Mouse (Mus musculus) neural tube, embryonic 13.5 days (tissue): Measurements from ENCODE around the gene Slc46a2. TPM values are rescaled to one million over a fixed set of nuclear protein-coding genes. Genes with fewer than 3 reads are reported as not detected.

Source experiments
- ATAC-seq: fragments of 200-750 bp; cut with Nextera tagmentation; 2 replicates; pipeline ENCODE4 v1.8.0; 2017; ENCODE audit warnings: low read depth, mild to moderate bottlenecking, moderate TSS enrichment, moderate library complexity
- H3K27ac ChIP-seq: fragments of 300-500 bp; sonication (generic); replicated peaks from 2 replicates; pipeline ENCODE4 v1.5.1; 2015; ENCODE audit warnings: moderate library complexity, mild to moderate bottlenecking, inconsistent platforms
- H3K27me3 ChIP-seq: fragments of 300-500 bp; sonication (generic); 2 replicates; pipeline ENCODE4 v1.6.1; 2015; ENCODE audit warnings: mild to moderate bottlenecking, inconsistent platforms
- H3K36me3 ChIP-seq: fragments of 300-500 bp; sonication (generic); 2 replicates; pipeline ENCODE4 v1.6.1; 2015; ENCODE audit warnings: mild to moderate bottlenecking, inconsistent platforms
- H3K4me1 ChIP-seq: fragments of 300-500 bp; sonication (generic); replicated peaks from 2 replicates; pipeline ENCODE4 v1.6.1; 2015; ENCODE audit warnings: inconsistent platforms
- H3K4me2 ChIP-seq: fragments of 300-500 bp; sonication (generic); 2 replicates; pipeline ENCODE4 v1.6.1; 2015; ENCODE audit warnings: inconsistent platforms, mild to moderate bottlenecking, moderate library complexity
- H3K4me3 ChIP-seq: fragments of 300-500 bp; sonication (generic); 2 replicates; pipeline ENCODE4 v1.5.1; 2015; ENCODE audit warnings: mild to moderate bottlenecking, inconsistent platforms
- H3K9ac ChIP-seq: fragments of 300-500 bp; sonication (generic); 2 replicates; pipeline ENCODE4 v1.6.1; 2015; ENCODE audit warnings: moderate library complexity, mild to moderate bottlenecking, inconsistent platforms
- H3K9me3 ChIP-seq: fragments of 300-500 bp; sonication (generic); 2 replicates; pipeline ENCODE4 v1.6.1; 2016; ENCODE audit warnings: inconsistent platforms
- WGBS: fragments of 180-500 bp; shearing (Covaris S2); methylation state at CpG from one replicate; pipeline ENCODE4 v1.1.7; 2015; 5-methylcytosine and 5-hydroxymethylcytosine counted together
- polyA plus RNA-seq: library from polyadenylated mRNA; unstranded; fragments of >200 nt; fragmentation: Nextera tagmentation; extraction: Ambion mirVana; gene quantifications from 2 replicates; pipeline ENCODE4 v1.2.1, GENCODE M21; 2015

Slc46a2 gene
- not detected in 2 replicates for polyA plus RNA-seq

DNA sequence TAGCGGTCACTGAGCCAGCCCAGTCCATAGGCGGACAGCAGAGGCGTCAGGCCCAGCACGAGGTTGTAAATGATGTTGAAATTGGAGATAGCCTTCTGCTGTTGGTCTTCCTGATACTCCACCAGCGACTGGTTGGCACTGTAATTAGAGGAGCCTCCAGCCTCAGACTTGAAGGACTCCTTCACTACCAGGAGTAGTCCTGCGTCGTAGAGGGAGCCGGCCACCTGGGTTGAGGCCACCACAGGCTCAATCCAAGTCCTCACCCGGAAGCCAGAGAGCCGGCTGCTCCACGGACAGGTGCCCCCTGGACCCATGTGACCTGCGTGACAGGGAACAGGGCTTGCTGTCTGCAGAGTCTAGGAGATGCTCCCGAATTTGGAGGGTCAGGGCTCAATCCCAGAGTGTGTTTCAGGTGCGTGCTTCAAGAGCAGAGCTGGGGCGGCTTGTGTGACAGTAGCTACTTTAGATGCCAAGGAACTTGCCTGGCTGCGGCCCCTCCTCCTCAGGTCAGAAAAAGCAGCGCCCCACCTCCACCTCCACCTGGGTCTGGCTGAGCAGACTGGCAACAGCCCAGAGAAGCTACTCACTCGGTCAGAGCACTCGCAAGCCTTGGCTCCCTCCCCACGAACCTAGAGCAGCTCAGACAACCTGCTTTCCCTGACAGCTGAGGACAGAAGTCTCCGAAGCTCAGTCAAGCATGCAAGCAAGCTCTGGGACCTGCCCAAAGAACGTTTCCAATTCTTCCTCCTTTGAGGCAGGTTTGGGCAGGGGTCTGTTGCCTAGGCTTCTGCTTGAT lies at the start of gene Slc46a2:
Gene Slc46a2 (minus strand): TSS at position 449 of the 796 bp plus-strand sequence.
- Histone ChIP-seq H3K36me3 (no peaks in the 10 kb centered on the region), H3K27me3 (peaks cover 21% of the 10 kb centered on the region), H3K9me3 (no peaks in the 10 kb centered on the region), H3K27ac (no peak within 1 kb of the TSS), H3K9ac (no peak within 1 kb of the TSS), H3K4me2 (no peak within 1 kb of the TSS), H3K4me1 (no peaks in the 10 kb centered on the region), H3K4me3 (no peak within 1 kb of the TSS)
- ATAC-seq = no peak
- WGBS = 21% methylated on average over 22 of the region's 22 CpGs

GRCm38 (mm10) chr4:59963405-59964344 lies 48.8 kb upstream of the Slc46a2 start, which contains the start of gene Mup6:
TSS of gene Mup6 (plus strand) at chr4:59964294.
- H3K9me3 ChIP-seq = no peaks in the 10 kb centered on the region
- H3K4me1 ChIP-seq = no peaks in the 10 kb centered on the region
- WGBS = 34% methylated on average over 3 of the region's 3 CpGs
- no peak within 1 kb of the TSS for H3K9ac ChIP-seq
- no peak within 1 kb of the TSS for H3K4me2 ChIP-seq
- no peaks in the 10 kb centered on the region for H3K27me3 ChIP-seq
- no peak within 1 kb of the TSS for H3K4me3 ChIP-seq
- no peak for ATAC-seq
- no peak within 1 kb of the TSS for H3K27ac ChIP-seq
- H3K36me3 ChIP-seq = no peaks in the 10 kb centered on the region

- no peak within 1 kb of the TSS for H3K4me3 ChIP-seq
- no peak within 1 kb of the TSS for H3K4me2 ChIP-seq
- no peak for ATAC-seq
- no peak within 1 kb of the TSS for H3K27ac ChIP-seq
- H3K4me1 ChIP-seq = no peaks in the 10 kb centered on the region
- H3K9ac ChIP-seq = no peak within 1 kb of the TSS
- no peaks in the 10 kb centered on the region for H3K27me3 ChIP-seq
- H3K9me3 ChIP-seq = no peaks in the 10 kb centered on the region
- no peaks in the 10 kb centered on the region for H3K36me3 ChIP-seq
- 76% methylated on average over 3 of the region's 3 CpGs for WGBS
Measured at GRCm38 (mm10) chr4:59960610-59961009, 45.8 kb upstream of the Slc46a2 start, which contains the start of gene Mup4. TSS of gene Mup4 (minus strand) at chr4:59960710.

DNA sequence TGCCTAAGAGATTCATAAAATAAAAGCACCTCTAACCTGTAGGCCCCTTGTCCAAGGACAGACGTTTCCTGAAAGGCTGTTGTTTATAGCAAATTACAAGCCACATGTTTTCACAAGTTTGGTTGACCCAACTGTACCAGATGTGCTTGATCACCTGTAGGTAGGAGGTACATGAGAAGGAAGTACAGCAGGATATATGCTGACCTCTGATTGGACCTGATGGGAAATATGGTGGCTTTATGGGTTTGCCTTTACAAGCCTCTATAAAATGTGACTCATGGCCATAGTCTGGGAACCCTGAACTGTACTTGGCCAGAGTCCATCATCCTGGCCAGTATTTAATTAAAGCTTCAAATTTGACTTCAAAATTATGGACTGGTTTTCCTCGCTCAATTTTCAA lies 22.7 kb upstream of the Slc46a2 start:
- Histone ChIP-seq H3K36me3 (no peaks in the 10 kb centered on the region), H3K9me3 (no peaks in the 10 kb centered on the region), H3K27ac (no peak overlapping the region), H3K9ac (no peak overlapping the region), H3K4me3 (no peak overlapping the region), H3K27me3 (no peaks in the 10 kb centered on the region), H3K4me1 (no peaks in the 10 kb centered on the region), H3K4me2 (no peak overlapping the region)
- ATAC-seq = no peak
- 60% methylated on average over 2 of the region's 2 CpGs for WGBS

DNA sequence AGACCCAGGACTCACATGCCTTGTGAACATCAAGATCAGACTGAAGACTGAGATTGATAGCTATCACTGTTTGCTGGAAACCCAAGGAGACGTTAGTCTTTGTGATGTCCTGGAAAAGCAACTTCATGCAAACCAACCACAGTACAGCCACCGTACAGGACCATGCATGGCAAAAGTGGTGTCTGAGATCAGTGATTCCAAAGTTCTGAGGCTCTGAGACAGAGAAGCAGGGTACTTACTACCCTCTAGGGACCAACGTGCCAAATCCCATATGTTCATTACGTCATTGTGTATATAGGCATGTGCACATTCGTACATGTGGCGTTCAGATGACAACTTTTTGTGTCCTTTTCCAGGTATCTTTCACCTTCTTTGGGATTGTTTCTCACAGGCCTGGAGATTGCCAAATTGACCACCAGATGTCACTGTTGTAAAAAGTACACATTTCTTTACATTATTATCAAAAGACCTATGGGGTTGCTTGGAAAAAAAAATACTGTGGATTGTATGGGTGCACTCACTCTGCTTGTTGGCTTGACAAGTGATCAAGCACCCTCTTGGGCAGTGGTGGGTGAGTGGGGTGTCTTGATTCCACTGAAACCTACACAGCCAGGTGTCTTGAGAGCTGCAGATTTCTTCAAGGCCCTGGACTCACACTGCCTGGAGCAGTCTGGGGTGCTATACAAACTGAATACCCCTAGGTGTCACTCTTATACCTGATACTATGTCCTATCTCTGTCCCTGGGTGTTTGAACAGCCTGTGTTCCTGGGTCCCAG lies 17.8 kb upstream of the Slc46a2 start:
- peak; percentile 79 for ATAC-seq
- Histone ChIP-seq H3K9ac (no peak overlapping the region), H3K36me3 (no peaks in the 10 kb centered on the region), H3K4me2 (no peak overlapping the region), H3K4me1 (no peaks in the 10 kb centered on the region), H3K27me3 (no peaks in the 10 kb centered on the region), H3K4me3 (no peak overlapping the region), H3K27ac (no peak overlapping the region), H3K9me3 (no peaks in the 10 kb centered on the region)
- 58% methylated on average over 6 of the region's 6 CpGs for WGBS

GRCm38 (mm10) chr4:59928347-59928746 lies 13.5 kb upstream of the Slc46a2 start:
- 27% methylated on average over 6 of the region's 6 CpGs for WGBS
- Histone ChIP-seq H3K36me3 (no peaks in the 10 kb centered on the region), H3K4me2 (no peak overlapping the region), H3K9ac (no peak overlapping the region), H3K4me1 (no peaks in the 10 kb centered on the region), H3K27ac (no peak overlapping the region), H3K9me3 (no peaks in the 10 kb centered on the region), H3K27me3 (no peaks in the 10 kb centered on the region), H3K4me3 (no peak overlapping the region)
- no peak for ATAC-seq

- H3K27ac ChIP-seq = no peak overlapping the region
- no peaks in the 10 kb centered on the region for H3K27me3 ChIP-seq
- no peak for ATAC-seq
- H3K4me3 ChIP-seq = no peak overlapping the region
- H3K9me3 ChIP-seq = no peaks in the 10 kb centered on the region
- 65% methylated on average over 3 of the region's 3 CpGs for WGBS
- H3K36me3 ChIP-seq = no peaks in the 10 kb centered on the region
- H3K4me1 ChIP-seq = no peaks in the 10 kb centered on the region
- H3K4me2 ChIP-seq = no peak overlapping the region
- H3K9ac ChIP-seq = no peak overlapping the region
Measured at GRCm38 (mm10) chr4:59927666-59928065, 12.8 kb upstream of the Slc46a2 start.

GRCm38 (mm10) chr4:59925082-59925481 lies 10.2 kb upstream of the Slc46a2 start:
- H3K27ac ChIP-seq = no peak overlapping the region
- no peaks in the 10 kb centered on the region for H3K4me1 ChIP-seq
- H3K4me3 ChIP-seq = no peak overlapping the region
- no peak for ATAC-seq
- WGBS = 90% methylated on average over 9 of the region's 9 CpGs
- H3K36me3 ChIP-seq = no peaks in the 10 kb centered on the region
- no peak overlapping the region for H3K9ac ChIP-seq
- H3K9me3 ChIP-seq = no peaks in the 10 kb centered on the region
- H3K4me2 ChIP-seq = no peak overlapping the region
- H3K27me3 ChIP-seq = no peaks in the 10 kb centered on the region

GRCm38 (mm10) chr4:59917966-59918365 lies 3.1 kb upstream of the Slc46a2 start:
- no peak overlapping the region for H3K4me3 ChIP-seq
- H3K9ac ChIP-seq = no peak overlapping the region
- H3K9me3 ChIP-seq = no peaks in the 10 kb centered on the region
- 94% methylated on average over 3 of the region's 3 CpGs for WGBS
- H3K4me1 ChIP-seq = no peaks in the 10 kb centered on the region
- no peaks in the 10 kb centered on the region for H3K36me3 ChIP-seq
- peaks cover 21% of the 10 kb centered on the region for H3K27me3 ChIP-seq
- H3K27ac ChIP-seq = no peak overlapping the region
- H3K4me2 ChIP-seq = no peak overlapping the region
- ATAC-seq = no peak

DNA sequence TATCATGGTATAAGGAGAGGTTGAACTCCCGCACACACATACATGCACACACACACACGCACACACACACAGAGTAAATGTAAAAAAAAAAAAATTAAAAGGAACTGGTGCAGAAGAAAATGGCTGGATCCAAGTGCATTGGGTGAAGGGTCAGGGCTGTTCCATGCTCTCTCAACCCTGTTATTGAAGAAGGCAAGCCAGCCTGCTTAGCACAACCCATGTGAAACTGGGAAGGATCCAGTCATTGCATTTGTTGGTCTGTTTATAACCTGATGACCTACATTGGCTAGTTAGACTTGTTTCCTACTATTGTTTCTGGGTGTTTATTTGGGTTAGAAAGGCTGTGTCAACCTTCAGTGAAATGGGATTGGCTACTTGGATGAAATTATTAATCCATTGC lies 6.1 kb downstream of the Slc46a2 start:
- Histone ChIP-seq H3K9ac (no peak overlapping the region), H3K27me3 (peaks cover 3% of the 10 kb centered on the region), H3K9me3 (no peaks in the 10 kb centered on the region), H3K4me3 (no peak overlapping the region), H3K36me3 (no peaks in the 10 kb centered on the region), H3K4me2 (no peak overlapping the region), H3K4me1 (no peaks in the 10 kb centered on the region), H3K27ac (no peak overlapping the region)
- WGBS = 95% methylated on average over 2 of the region's 2 CpGs
- no peak for ATAC-seq

- no peaks in the 10 kb centered on the region for H3K27me3 ChIP-seq
- H3K9me3 ChIP-seq = no peaks in the 10 kb centered on the region
- H3K4me1 ChIP-seq = no peaks in the 10 kb centered on the region
- H3K4me3 ChIP-seq = no peak overlapping the region
- no peaks in the 10 kb centered on the region for H3K36me3 ChIP-seq
- no peak overlapping the region for H3K4me2 ChIP-seq
- H3K9ac ChIP-seq = no peak overlapping the region
- H3K27ac ChIP-seq = no peak overlapping the region
- 53% methylated on average over 10 of the region's 10 CpGs for WGBS
- no peak for ATAC-seq
Measured at GRCm38 (mm10) chr4:59907657-59908230, 7.1 kb downstream of the Slc46a2 start.
